Mouse (Mus musculus) lung, adult 2 months (tissue): Measurements from ENCODE around the gene Arid5b.

Experiments used
- CTCF ChIP-seq: fragments of 200-500 bp; IDR thresholded peaks from 2 replicates; pipeline ENCODE4 v1.5.1; 2011; ENCODE audit warnings: mild to moderate bottlenecking, low read length, control low read depth; ENCODE audit not compliant: insufficient read depth
- POLR2A ChIP-seq: fragments of 200-500 bp; IDR thresholded peaks from 2 replicates; pipeline ENCODE4 v1.6.1; 2011; ENCODE audit warnings: low read depth, mild to moderate bottlenecking, control low read depth, low read length, borderline replicate concordance; ENCODE audit errors: extremely low read depth

GRCm38 (mm10) chr10:68179339-68179738, 99.2 kb downstream of the Arid5b start:
- no peak for TF ChIP-seq POLR2A
- TF ChIP-seq CTCF = no peak
